Mouse (Mus musculus) hindbrain, postnatal 0 days (tissue): Measurements from ENCODE around the gene Dnase2a. TPM values are rescaled to one million over a fixed set of nuclear protein-coding genes. Genes with fewer than 3 reads are reported as not detected.

Experiments used
- ATAC-seq: fragments of 200-750 bp; cut with Nextera tagmentation; 2 replicates; pipeline ENCODE4 v1.8.0; 2017; ENCODE audit warnings: mild to moderate bottlenecking, moderate TSS enrichment, moderate library complexity
- DNase-seq: peaks from one replicate; pipeline ENCODE4 v3.0.0-alpha.2; 2015; ENCODE audit warnings: low spot score
- H3K27ac ChIP-seq: fragments of 300-500 bp; sonication (generic); 2 replicates; pipeline ENCODE4 v1.5.1; 2014; ENCODE audit warnings: mild to moderate bottlenecking
- H3K27me3 ChIP-seq: fragments of 300-500 bp; sonication (generic); 2 replicates; pipeline ENCODE4 v1.6.1; 2014; ENCODE audit warnings: low read length, mixed read lengths; ENCODE audit not compliant: insufficient read depth
- H3K36me3 ChIP-seq: fragments of 300-500 bp; sonication (generic); 2 replicates; pipeline ENCODE4 v1.6.1; 2014; ENCODE audit warnings: low read length, mixed read lengths; ENCODE audit not compliant: insufficient read depth
- H3K4me1 ChIP-seq: fragments of 300-500 bp; sonication (generic); 2 replicates; pipeline ENCODE4 v1.6.1; 2014; ENCODE audit warnings: antibody characterized with exemption, low read length, mixed read lengths; ENCODE audit not compliant: insufficient read depth
- H3K4me2 ChIP-seq: fragments of 300-500 bp; sonication (generic); 2 replicates; pipeline ENCODE4 v1.6.1; 2014; ENCODE audit warnings: low read depth, mild to moderate bottlenecking, low read length, moderate library complexity, mixed read lengths
- H3K4me3 ChIP-seq: fragments of 300-500 bp; sonication (generic); 2 replicates; pipeline ENCODE4 v1.5.1; 2014; ENCODE audit warnings: low read length
- H3K9ac ChIP-seq: fragments of 300-500 bp; sonication (generic); replicated peaks from 2 replicates; pipeline ENCODE4 v1.6.1; 2014; ENCODE audit warnings: mild to moderate bottlenecking, low read length, moderate library complexity, mixed read lengths
- H3K9me3 ChIP-seq: fragments of 300-500 bp; sonication (generic); 2 replicates; pipeline ENCODE4 v1.6.1; 2016; ENCODE audit warnings: low read length, mixed read lengths
- CTCF ChIP-seq: IDR thresholded peaks from 2 replicates; pipeline ENCODE4 v1.5.1; 2016; ENCODE audit warnings: antibody characterized with exemption, control low read depth, low read depth
- WGBS: fragments of 180-500 bp; shearing (Covaris S2); extraction: QIAGEN DNeasy Blood & Tissue Kit; methylation state at CpG from one replicate; pipeline ENCODE4 v1.1.7; 2014; 5-methylcytosine and 5-hydroxymethylcytosine counted together
- polyA plus RNA-seq: library from polyadenylated mRNA; unstranded; fragments of >200 nt; fragmentation: Nextera tagmentation; extraction: Ambion mirVana; gene quantifications from 2 replicates; pipeline ENCODE4 v1.2.1, GENCODE M21; 2015
- total RNA-seq: library from RNA; depleted of rRNA; stranded (reverse); fragments of >200 nt; gene quantifications from 2 replicates; pipeline ENCODE4 v1.2.3, GENCODE M21; 2014

Gene Dnase2a
- total and polyA plus RNA-seq, 2 experiments from 2014 or later: 8.6 to 15.0 TPM

GRCm38 (mm10) chr8:84933767-84934559 lies 25.6 kb downstream of the Dnase2a start:
- H3K9me3 ChIP-seq: no peaks in the 10 kb centered on the region
- ATAC-seq (no peak), DNase-seq (no peak)
- no peak overlapping the region for H3K9ac ChIP-seq
- H3K4me2 ChIP-seq: peak overlapping the region; percentile 71
- peak overlapping the region; percentile 84 for H3K4me3 ChIP-seq
- WGBS: 83% methylated on average over 16 of the region's 16 CpGs
- H3K36me3 ChIP-seq: peaks cover 7% of the 10 kb centered on the region; the same call in 1 of the 2 replicates
- no peak for TF ChIP-seq CTCF
- H3K4me1 ChIP-seq: peaks cover 22% of the 10 kb centered on the region
- H3K27ac ChIP-seq: no peak overlapping the region
- no peaks in the 10 kb centered on the region for H3K27me3 ChIP-seq

GRCm38 (mm10) chr8:84934860-84935259 lies 26.5 kb downstream of the Dnase2a start:
- peak; percentile 94 for DNase-seq
- Histone ChIP-seq H3K4me3 (peak overlapping the region; percentile 84), H3K27me3 (no peaks in the 10 kb centered on the region), H3K9me3 (no peaks in the 10 kb centered on the region), H3K4me2 (peak overlapping the region; percentile 71), H3K27ac (peak overlapping the region; percentile 95; the same call in 1 of the 2 replicates), H3K9ac (peak overlapping the region; percentile 95), H3K4me1 (peaks cover 22% of the 10 kb centered on the region), H3K36me3 (peaks cover 7% of the 10 kb centered on the region; the same call in 1 of the 2 replicates)
- ATAC-seq: peak; percentile 68
- 1% methylated on average over 15 of the region's 15 CpGs for WGBS
- no peak for TF ChIP-seq CTCF

- ATAC-seq: no peak; the same call in 1 of the 2 replicates
- Histone ChIP-seq H3K4me3 (peak overlapping the region; percentile 84), H3K4me1 (peaks cover 22% of the 10 kb centered on the region), H3K27ac (peak overlapping the region; percentile 95), H3K9me3 (no peaks in the 10 kb centered on the region), H3K36me3 (0 out of 2 replicates have a peak, but pooled peaks cover under 1% of the 10 kb centered on the region), H3K9ac (peak overlapping the region; percentile 95), H3K4me2 (peak overlapping the region; percentile 71), H3K27me3 (no peaks in the 10 kb centered on the region)
- TF ChIP-seq CTCF: no peak
- DNase-seq: peak; percentile 48
- 4% methylated on average over 14 of the region's 14 CpGs for WGBS
Measured at GRCm38 (mm10) chr8:84935489-84935888, 27.1 kb downstream of the Dnase2a start.

GRCm38 (mm10) chr8:84936041-84936961 lies 27.9 kb downstream of the Dnase2a start:
- DNase-seq: peak; percentile 61
- Histone ChIP-seq H3K4me3 (peak overlapping the region; percentile 84), H3K9ac (peak overlapping the region; percentile 95), H3K9me3 (no peaks in the 10 kb centered on the region), H3K36me3 (no peaks in the 10 kb centered on the region), H3K27me3 (no peaks in the 10 kb centered on the region), H3K4me2 (peak overlapping the region; percentile 71), H3K4me1 (peaks cover 22% of the 10 kb centered on the region), H3K27ac (peak overlapping the region; percentile 95)
- peak; percentile 54 for ATAC-seq
- no peak for TF ChIP-seq CTCF
- WGBS: 11% methylated on average over 22 of the region's 23 CpGs

GRCm38 (mm10) chr8:84936962-84937546 lies 28.7 kb downstream of the Dnase2a start, which contains the start of gene Mast1:
Gene Mast1 (minus strand): TSS chr8:84937359.
- no peaks in the 10 kb centered on the region for H3K36me3 ChIP-seq
- H3K4me2 ChIP-seq: peak within 1 kb of the TSS; percentile 71
- H3K4me3 ChIP-seq: peak within 1 kb of the TSS; percentile 84
- H3K27ac ChIP-seq: peak within 1 kb of the TSS; percentile 95
- peak; percentile 90 for DNase-seq
- H3K4me1 ChIP-seq: peaks cover 22% of the 10 kb centered on the region
- peak within 1 kb of the TSS; percentile 95 for H3K9ac ChIP-seq
- no peaks in the 10 kb centered on the region for H3K27me3 ChIP-seq
- ATAC-seq: peak; percentile 82
- no peaks in the 10 kb centered on the region for H3K9me3 ChIP-seq
- WGBS: 0% methylated on average over 38 of the region's 50 CpGs
- TF ChIP-seq CTCF: peak; percentile 43
